Comparison of ENCODE assay signal across 19 mouse cellular contexts in genomic region chr17:27125669-27126202, GRCm38 (mm10). TPM values are rescaled to one million over a fixed set of nuclear protein-coding genes. Genes with fewer than 3 reads are reported as not detected.
DNase-seq lines count a peak whose midpoint lies in the region; ATAC-seq and TF ChIP-seq lines count a peak whose summit lies in the region.
"Had no signal": no experiment of that assay in that cellular context is flagged by ENCODE, and none has a peak within 500 bp of the region (broad histone marks: within the 10 kb centered on the region; RNA-seq: fewer than 3 reads in every experiment).

No protein-coding gene starts in this region.

- H3K27ac ChIP-seq in gastrocnemius, adult 2 months, result peak overlapping the region; percentile 59
- peak overlapping the region; percentile 76 for H3K27ac ChIP-seq in layer of hippocampus, adult 2 months
- H3K27ac ChIP-seq in neural tube, embryonic 13.5 days (replicated peaks), result no peak overlapping the region
- no peak overlapping the region for H3K27ac ChIP-seq in neural tube, embryonic 15.5 days (replicated peaks)
- H3K27ac ChIP-seq: heart, embryonic 10.5 days; limb, embryonic 15.5 days; liver, embryonic 15.5 days; macrophage had no signal

- H3K9me3 ChIP-seq in neural tube, embryonic 13.5 days, result no peaks in the 10 kb centered on the region
- H3K9me3 ChIP-seq in neural tube, embryonic 15.5 days (replicated peaks), result no peaks in the 10 kb centered on the region
- H3K9me3 ChIP-seq: heart, embryonic 10.5 days; limb, embryonic 15.5 days; liver, embryonic 15.5 days had no signal

- intact Hi-C loops in gastrocnemius, adult 2 months (cut with DNase I), result loop anchor here (1.0 kb wide), 1 partner anchor 92 kb away; no protein-coding TSS in a partner anchor

- 0 out of 2 replicates have a peak overlapping the region, but pooled peaks have one; percentile 43 for H3K9ac ChIP-seq in neural tube, embryonic 13.5 days
- H3K9ac ChIP-seq in neural tube, embryonic 15.5 days (replicated peaks), result no peak overlapping the region; the same call in 1 of the 2 replicates
- H3K9ac ChIP-seq: limb, embryonic 15.5 days; liver, embryonic 15.5 days had no signal

- WGBS in neural tube, embryonic 13.5 days, result 86% methylated on average over 11 of the region's 11 CpGs
- 85% methylated on average over 11 of the region's 11 CpGs for WGBS in neural tube, embryonic 15.5 days

- no peak overlapping the region for H3K4me3 ChIP-seq in gastrocnemius, adult 2 months
- H3K4me3 ChIP-seq in layer of hippocampus, adult 2 months, result no peak overlapping the region
- no peak overlapping the region for H3K4me3 ChIP-seq in neural tube, embryonic 13.5 days
- H3K4me3 ChIP-seq in neural tube, embryonic 15.5 days (replicated peaks), result no peak overlapping the region
- H3K4me3 ChIP-seq: heart, embryonic 10.5 days; limb, embryonic 15.5 days; liver, embryonic 15.5 days had no signal

- peaks cover 77% of the 10 kb centered on the region for H3K4me1 ChIP-seq in neural tube, embryonic 13.5 days (replicated peaks)
- H3K4me1 ChIP-seq in neural tube, embryonic 15.5 days, result peaks cover 60% of the 10 kb centered on the region

- no peak overlapping the region for H3K4me2 ChIP-seq in neural tube, embryonic 13.5 days
- H3K4me2 ChIP-seq in neural tube, embryonic 15.5 days, result no peak overlapping the region
- H3K4me2 ChIP-seq: limb, embryonic 15.5 days; liver, embryonic 15.5 days had no signal

- H3K36me3 ChIP-seq in neural tube, embryonic 13.5 days, result peaks cover 28% of the 10 kb centered on the region
- H3K36me3 ChIP-seq in neural tube, embryonic 15.5 days, result peaks cover 22% of the 10 kb centered on the region

- H3K27me3 ChIP-seq in neural tube, embryonic 13.5 days, result 0 out of 2 replicates have a peak, but pooled peaks cover 7% of the 10 kb centered on the region
- peaks cover 17% of the 10 kb centered on the region; the same call in 1 of the 2 replicates for H3K27me3 ChIP-seq in neural tube, embryonic 15.5 days (replicated peaks)
- H3K27me3 ChIP-seq: CH12.LX; limb, embryonic 15.5 days; liver, embryonic 15.5 days had no signal

- no peak for DNase-seq in gastrocnemius, adult 2 months
- DNase-seq in gastrocnemius, adult 18-20 months (ENCODE audit: low spot score), result no peak
- peak in 1 of 2 experiments; percentile 44 for DNase-seq in layer of hippocampus, adult 2 months (ENCODE audit: low spot score in 2 of 2)
- DNase-seq in layer of hippocampus, adult 9-10 months (ENCODE audit: low spot score), result no peak
- DNase-seq: forebrain, postnatal 0 days had no signal

- ATAC-seq in neural tube, embryonic 13.5 days (ENCODE audit: low read depth), result no peak
- no peak for ATAC-seq in neural tube, embryonic 15.5 days (ENCODE audit: low FRiP score)
- ATAC-seq in granulocyte monocyte progenitor cell, adult 5-6 weeks (replicated peaks; ENCODE audit: poor library complexity, severe bottlenecking), result no peak
- ATAC-seq: forebrain, postnatal 0 days; hindbrain, postnatal 0 days; intestine, embryonic 16.5 days had no signal

- no peak for TF ChIP-seq CTCF in gastrocnemius, adult 2 months (IDR thresholded peaks at IDR 0.05)
- no peak for TF ChIP-seq CTCF in layer of hippocampus, adult 2 months (conservative IDR thresholded peaks at IDR 0.05)

RNA-seq across cellular contexts. Expression of gene Uqcc2, which starts 8.0 kb away (rescaled TPM):
- total RNA-seq in gastrocnemius, adult 2 months (2021), result 100 to 1,000 TPM; 405 to 424 TPM
- 100 to 1,000 TPM; 426 to 428 TPM for total RNA-seq in gastrocnemius, adult 18-20 months (2021)
- 100 to 1,000 TPM; 182 to 220 TPM for total RNA-seq in layer of hippocampus, adult 2 months (2021)
- polyA plus RNA-seq in neural tube, embryonic 13.5 days (2015; fragmentation: Nextera tagmentation; extraction: Ambion mirVana), result 292 and 313 TPM in 2 replicates
- 349 and 390 TPM in 2 replicates for polyA plus RNA-seq in neural tube, embryonic 15.5 days (2015; fragmentation: Nextera tagmentation; extraction: Ambion mirVana)
- total RNA-seq in granulocyte monocyte progenitor cell, adult 5-6 weeks (2014; fragmentation: Nextera tagmentation), result 142 and 196 TPM in 2 replicates
- total RNA-seq in granulocyte monocyte progenitor cell, adult 5-6 weeks (2017), result 166 and 171 TPM in 2 replicates

RNA-seq across cellular contexts. Expression of gene Ip6k3, which starts 41.9 kb away (rescaled TPM):
- total RNA-seq in gastrocnemius, adult 2 months (2021), result 10 to 100 TPM; 30.9 to 84.2 TPM
- total RNA-seq in gastrocnemius, adult 18-20 months (2021), result 10 to 100 TPM; 29.8 to 66.9 TPM
- under 1 TPM; 0.15 to 0.20 TPM for total RNA-seq in layer of hippocampus, adult 2 months (2021)
- polyA plus RNA-seq in neural tube, embryonic 13.5 days (2015; fragmentation: Nextera tagmentation; extraction: Ambion mirVana), result 0.18 and 0.61 TPM in 2 replicates
- polyA plus RNA-seq in neural tube, embryonic 15.5 days (2015; fragmentation: Nextera tagmentation; extraction: Ambion mirVana), result 0.23 and 0.40 TPM in 2 replicates
- total RNA-seq in granulocyte monocyte progenitor cell, adult 5-6 weeks (2014; fragmentation: Nextera tagmentation), result not detected in 2 replicates
- total RNA-seq in granulocyte monocyte progenitor cell, adult 5-6 weeks (2017), result not detected in 2 replicates
- total RNA-seq: forebrain, postnatal 0 days; hematopoietic stem cell, adult 5-6 weeks; hindbrain, postnatal 0 days; MEL; neutrophil, adult 5-6 weeks had no signal
- polyA plus RNA-seq: macrophage; small intestine, adult 2 months had no signal

Comparison
In these comparisons a context has a peak if more than half of its experiments do, and no peak if none do; other contexts are left out.
1. H3K27ac ChIP-seq: peak in gastrocnemius, adult 2 months (single experiment) and layer of hippocampus, adult 2 months (single experiment); none in neural tube, embryonic 13.5 days (single experiment) and neural tube, embryonic 15.5 days (single experiment).
2. RNA of gene Ip6k3, which starts 41.9 kb away (total RNA-seq): 30.9 to 84.2 TPM in gastrocnemius, adult 2 months and 29.8 to 66.9 TPM in gastrocnemius, adult 18-20 months; 0.15 to 0.20 TPM in layer of hippocampus, adult 2 months and not detected in granulocyte monocyte progenitor cell, adult 5-6 weeks; every median in the first group is over 10 times any median in the second.